Mouse (Mus musculus): Measurements from ENCODE around the gene Akr1c13. TPM values are rescaled to one million over a fixed set of nuclear protein-coding genes. Genes with fewer than 3 reads are reported as not detected.

The Akr1c13 gene
- polyA plus RNA-seq, 1 experiment from 2014 or later: 6.0 TPM

Other genes starting within 250 kb of the Akr1c13 start
- not detected in 2 replicates for gene Ucn3, start 245.8 kb upstream of the Akr1c13 start, polyA plus RNA-seq (2015; fragmentation: Nextera tagmentation; extraction: Ambion mirVana)
- 0.68 and 0.91 TPM in 2 replicates for gene Akr1c14, start 142.1 kb upstream of the Akr1c13 start, polyA plus RNA-seq (2015; fragmentation: Nextera tagmentation; extraction: Ambion mirVana)
- not detected in 2 replicates for gene Akr1c18, start 40.5 kb upstream of the Akr1c13 start, polyA plus RNA-seq (2015; fragmentation: Nextera tagmentation; extraction: Ambion mirVana)
- 5.7 and 5.9 TPM in 2 replicates for gene Akr1c19, start 37.5 kb downstream of the Akr1c13 start, polyA plus RNA-seq (2015; fragmentation: Nextera tagmentation; extraction: Ambion mirVana)
- 0.25 and 0.28 TPM in 2 replicates for gene Akr1c12, start 88.3 kb downstream of the Akr1c13 start, polyA plus RNA-seq (2015; fragmentation: Nextera tagmentation; extraction: Ambion mirVana)
- gene Akr1c6, start 243.2 kb downstream of the Akr1c13 start, polyA plus RNA-seq (2015; fragmentation: Nextera tagmentation; extraction: Ambion mirVana): not detected in 2 replicates